Mouse (Mus musculus) forebrain, embryonic 10.5 days (tissue): Measurements from ENCODE around the gene Amz2. TPM values are rescaled to one million over a fixed set of nuclear protein-coding genes. Genes with fewer than 3 reads are reported as not detected.
A peak's percentile ranks its signal among the peaks of the same experiment; 100 is the strongest.

Experiments used
- DNase-seq: peaks from one replicate; pipeline ENCODE4 v3.0.0-alpha.2; 2017; ENCODE audit warnings: low spot score; ENCODE audit errors: extremely low spot score
- H3K27ac ChIP-seq: fragments of 300-500 bp; sonication (generic); 2 replicates; pipeline ENCODE4 v1.5.1; 2016; ENCODE audit warnings: mild to moderate bottlenecking
- H3K27me3 ChIP-seq: fragments of 300-500 bp; sonication (generic); 2 replicates; pipeline ENCODE4 v1.6.1; 2016; ENCODE audit warnings: mild to moderate bottlenecking; ENCODE audit not compliant: poor library complexity, severe bottlenecking
- H3K36me3 ChIP-seq: fragments of 300-500 bp; sonication (generic); replicated peaks from 2 replicates; pipeline ENCODE4 v1.6.1; 2016; ENCODE audit warnings: mild to moderate bottlenecking, moderate library complexity
- H3K4me1 ChIP-seq: fragments of 300-500 bp; sonication (generic); 2 replicates; pipeline ENCODE4 v1.6.1; 2016
- H3K4me3 ChIP-seq: fragments of 300-500 bp; sonication (generic); 2 replicates; pipeline ENCODE4 v1.5.1; 2016; ENCODE audit warnings: mild to moderate bottlenecking, moderate library complexity
- H3K9me3 ChIP-seq: fragments of 300-500 bp; sonication (generic); 2 replicates; pipeline ENCODE4 v1.6.1; 2016; ENCODE audit warnings: mild to moderate bottlenecking, moderate library complexity
- WGBS: fragments of 180-500 bp; shearing (Covaris S2); methylation state at CpG from one replicate; pipeline ENCODE4 v1.1.7; 2016; 5-methylcytosine and 5-hydroxymethylcytosine counted together
- polyA plus RNA-seq: library from polyadenylated mRNA; unstranded; fragments of >200 nt; fragmentation: Nextera tagmentation; extraction: Ambion mirVana; gene quantifications from 2 replicates; pipeline ENCODE4 v1.2.1, GENCODE M21; 2016

Gene Amz2
- polyA plus RNA-seq, 1 experiment from 2014 or later, result 41.9 TPM

DNA sequence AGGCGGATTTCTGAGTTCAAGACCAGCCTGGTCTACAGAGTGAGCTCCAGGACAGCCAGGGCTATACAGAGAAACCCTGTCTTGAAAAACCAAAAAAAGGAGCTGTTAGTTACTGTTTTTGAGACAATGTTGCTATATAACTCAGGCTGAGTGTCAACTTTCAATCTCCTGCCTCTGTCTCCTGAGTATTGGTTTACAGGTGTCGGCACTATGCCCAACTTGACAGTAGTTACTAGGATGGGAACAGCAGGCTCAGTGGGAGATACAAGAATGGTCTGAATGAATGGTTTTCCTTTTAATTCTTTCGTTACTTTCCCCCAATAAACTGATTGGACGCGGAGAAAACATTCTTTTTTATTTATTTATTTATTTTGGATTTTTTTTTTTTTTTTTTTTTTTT, 1.6 kb downstream of the Amz2 start:
- Histone ChIP-seq H3K4me1 (peaks cover 19% of the 10 kb centered on the region), H3K9me3 (no peaks in the 10 kb centered on the region), H3K36me3 (peaks cover 38% of the 10 kb centered on the region), H3K27ac (no peak overlapping the region), H3K4me3 (no peak overlapping the region), H3K27me3 (no peaks in the 10 kb centered on the region)
- 95% methylated on average over 5 of the region's 5 CpGs for WGBS
- no peak for DNase-seq

DNA sequence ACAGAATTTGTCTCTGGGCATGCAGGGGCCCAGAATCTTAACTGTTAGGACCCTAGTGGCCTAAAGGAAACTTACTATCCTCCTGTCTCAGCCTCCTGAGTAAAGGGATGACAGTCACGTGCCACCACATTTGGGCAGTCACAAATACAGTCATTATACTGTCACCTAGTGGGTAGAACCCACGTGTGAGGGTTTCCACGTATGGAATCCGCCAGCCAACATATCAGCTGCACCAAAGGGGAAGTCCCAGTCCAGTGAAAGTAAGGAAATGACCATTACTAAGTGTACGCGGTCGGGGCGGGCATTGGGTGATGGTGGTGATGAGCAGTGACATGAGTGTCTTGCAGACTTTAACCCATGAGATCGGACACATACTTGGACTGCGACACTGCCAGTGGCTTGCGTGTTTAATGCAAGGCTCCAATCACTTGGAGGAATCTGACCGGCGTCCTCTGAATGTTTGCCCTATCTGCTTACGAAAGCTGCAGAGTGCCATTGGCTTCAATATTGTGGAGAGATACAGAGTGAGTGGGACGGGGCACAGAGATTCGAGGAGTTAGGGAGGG, 8.6 kb downstream of the Amz2 start:
- DNase-seq, result no peak
- Histone ChIP-seq H3K4me1 (peaks cover 4% of the 10 kb centered on the region), H3K4me3 (no peak overlapping the region), H3K27ac (no peak overlapping the region), H3K36me3 (peaks cover 84% of the 10 kb centered on the region), H3K9me3 (no peaks in the 10 kb centered on the region), H3K27me3 (peaks cover 2% of the 10 kb centered on the region; the same call in 1 of the 2 replicates)
- WGBS, result 96% methylated on average over 16 of the region's 16 CpGs

DNA sequence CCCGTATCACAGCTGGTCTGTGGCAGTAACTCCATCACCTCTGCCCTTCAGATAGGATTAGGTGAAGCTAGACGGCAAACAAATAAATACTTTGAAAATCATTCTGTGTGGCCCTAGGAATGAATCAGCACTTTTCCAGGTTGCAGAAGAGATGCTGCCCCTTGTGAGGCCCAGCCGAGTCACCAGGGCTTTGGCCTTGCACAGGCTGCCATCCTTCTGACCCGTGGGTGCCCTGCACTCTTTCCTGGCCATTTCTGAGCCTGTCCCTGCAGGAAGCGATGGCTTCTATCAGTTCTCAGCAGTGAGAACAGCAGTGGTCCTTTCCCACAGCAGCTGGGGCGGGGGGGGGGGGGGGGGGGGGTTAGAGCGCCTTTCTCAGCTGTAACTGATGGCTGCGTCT, 11.1 kb downstream of the Amz2 start:
- H3K9me3 ChIP-seq, result no peaks in the 10 kb centered on the region
- H3K36me3 ChIP-seq, result peaks cover 60% of the 10 kb centered on the region
- H3K4me1 ChIP-seq, result peaks cover 18% of the 10 kb centered on the region
- 79% methylated on average over 7 of the region's 8 CpGs for WGBS
- DNase-seq, result no peak
- H3K27ac ChIP-seq, result no peak overlapping the region
- no peak overlapping the region for H3K4me3 ChIP-seq
- H3K27me3 ChIP-seq, result peaks cover 19% of the 10 kb centered on the region

DNA sequence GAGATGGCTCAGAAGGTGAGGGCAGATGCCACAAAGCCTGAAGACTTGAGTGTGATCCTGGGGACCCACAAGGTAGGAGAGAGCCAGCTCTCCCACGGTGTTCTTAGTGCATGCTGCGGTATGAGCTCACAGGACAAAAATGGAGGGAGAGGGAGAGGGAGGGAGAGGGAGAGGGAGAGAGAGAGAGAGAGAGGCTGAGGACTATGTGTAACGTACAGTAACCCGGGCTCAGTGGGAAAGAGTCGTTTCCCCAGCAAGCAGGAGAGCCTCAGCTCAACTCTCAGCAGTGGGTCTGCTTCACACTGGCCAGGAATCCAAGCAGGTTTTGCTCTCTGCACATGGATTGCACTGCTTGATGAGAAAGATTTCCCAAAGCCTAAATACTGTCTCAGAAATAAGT, 13.5 kb downstream of the Amz2 start:
- WGBS, result 18% methylated on average over 5 of the region's 5 CpGs
- Histone ChIP-seq H3K9me3 (no peaks in the 10 kb centered on the region), H3K27me3 (peaks cover 19% of the 10 kb centered on the region), H3K27ac (no peak overlapping the region), H3K4me1 (peaks cover 18% of the 10 kb centered on the region), H3K4me3 (no peak overlapping the region), H3K36me3 (peaks cover 43% of the 10 kb centered on the region)
- DNase-seq, result no peak

DNA sequence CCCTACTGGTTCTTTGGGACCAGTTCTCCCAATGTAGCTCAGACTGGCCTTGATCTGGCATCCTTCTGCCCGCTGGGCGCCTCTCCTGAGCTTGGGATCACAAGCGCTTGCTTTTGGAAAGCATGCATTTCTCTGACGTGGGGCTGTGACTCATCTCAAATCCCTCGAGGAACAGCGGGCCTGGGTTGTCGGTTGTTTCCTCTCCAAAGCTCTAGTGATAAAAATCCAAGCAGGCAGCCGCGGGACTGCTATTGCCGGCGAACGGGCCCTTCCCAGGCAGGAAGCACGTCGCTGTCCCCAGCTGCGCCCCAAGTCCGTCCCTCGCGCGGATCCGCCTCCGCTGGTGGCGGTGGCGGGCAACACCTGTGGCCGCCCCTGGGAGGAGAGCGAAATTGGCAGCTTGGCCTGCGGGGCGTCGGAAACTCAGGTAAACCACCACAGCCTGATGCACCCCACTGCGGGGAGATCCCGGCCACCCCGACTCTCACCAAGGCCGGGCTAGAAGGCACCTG, 14.1 kb downstream of the Amz2 start:
- Histone ChIP-seq H3K4me3 (peak overlapping the region; percentile 61), H3K27ac (peak overlapping the region; percentile 76), H3K36me3 (peaks cover 36% of the 10 kb centered on the region), H3K27me3 (peaks cover 19% of the 10 kb centered on the region), H3K9me3 (no peaks in the 10 kb centered on the region), H3K4me1 (peaks cover 18% of the 10 kb centered on the region)
- WGBS, result 1% methylated on average over 32 of the region's 32 CpGs
- peak; percentile 53 for DNase-seq

DNA sequence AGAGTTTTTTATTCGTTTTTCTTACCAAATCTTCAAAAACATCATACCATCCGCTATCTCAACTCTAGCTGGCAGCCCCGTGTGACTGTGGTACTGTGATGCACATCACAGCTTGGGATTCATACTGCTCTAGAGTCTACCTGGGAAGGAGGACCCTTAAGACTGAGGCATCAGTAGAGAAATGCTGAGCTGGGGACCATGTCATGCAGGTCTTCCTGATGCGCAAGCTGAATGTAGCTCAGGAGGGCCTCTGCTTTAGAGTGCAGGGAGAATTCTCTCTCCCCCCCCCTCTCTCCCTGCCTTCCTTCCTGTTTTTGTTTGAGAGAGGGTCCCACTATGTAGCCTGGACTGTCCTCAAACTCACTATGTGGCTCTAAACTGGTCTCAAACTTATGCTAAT, 14.9 kb downstream of the Amz2 start:
- Histone ChIP-seq H3K27me3 (peaks cover 19% of the 10 kb centered on the region), H3K27ac (no peak overlapping the region), H3K4me3 (peak overlapping the region; percentile 61), H3K4me1 (peaks cover 18% of the 10 kb centered on the region), H3K36me3 (peaks cover 29% of the 10 kb centered on the region), H3K9me3 (no peaks in the 10 kb centered on the region)
- 56% methylated on average over 4 of the region's 4 CpGs for WGBS
- no peak for DNase-seq

- no peaks in the 10 kb centered on the region for H3K9me3 ChIP-seq
- H3K4me3 ChIP-seq, result no peak overlapping the region
- peaks cover 24% of the 10 kb centered on the region for H3K36me3 ChIP-seq
- peak; percentile 36 for DNase-seq
- H3K27me3 ChIP-seq, result peaks cover 19% of the 10 kb centered on the region
- WGBS, result 61% methylated on average over 3 of the region's 3 CpGs
- no peak overlapping the region for H3K27ac ChIP-seq
- H3K4me1 ChIP-seq, result peaks cover 18% of the 10 kb centered on the region
Observed at GRCm38 (mm10) chr11:109441119-109441518, 15.4 kb downstream of the Amz2 start.

- H3K4me3 ChIP-seq, result no peak overlapping the region
- 61% methylated on average over 5 of the region's 5 CpGs for WGBS
- no peak overlapping the region for H3K27ac ChIP-seq
- H3K9me3 ChIP-seq, result no peaks in the 10 kb centered on the region
- H3K4me1 ChIP-seq, result peaks cover 18% of the 10 kb centered on the region
- DNase-seq, result no peak
- peaks cover 13% of the 10 kb centered on the region for H3K36me3 ChIP-seq
- H3K27me3 ChIP-seq, result peaks cover 19% of the 10 kb centered on the region
Observed at GRCm38 (mm10) chr11:109442166-109442730, 16.5 kb downstream of the Amz2 start.

GRCm38 (mm10) chr11:109443468-109444263, 17.9 kb downstream of the Amz2 start:
- H3K36me3 ChIP-seq, result no peaks in the 10 kb centered on the region
- H3K27me3 ChIP-seq, result peaks cover 19% of the 10 kb centered on the region
- H3K4me1 ChIP-seq, result peaks cover 18% of the 10 kb centered on the region
- 89% methylated on average over 8 of the region's 8 CpGs for WGBS
- DNase-seq, result no peak
- no peak overlapping the region for H3K27ac ChIP-seq
- H3K4me3 ChIP-seq, result no peak overlapping the region
- H3K9me3 ChIP-seq, result no peaks in the 10 kb centered on the region

- Histone ChIP-seq H3K4me3 (no peak overlapping the region), H3K27me3 (peaks cover 13% of the 10 kb centered on the region), H3K36me3 (no peaks in the 10 kb centered on the region), H3K4me1 (peaks cover 12% of the 10 kb centered on the region), H3K9me3 (no peaks in the 10 kb centered on the region), H3K27ac (no peak overlapping the region)
- DNase-seq, result no peak
- 54% methylated on average over 7 of the region's 7 CpGs for WGBS
Observed at GRCm38 (mm10) chr11:109444600-109444999, 18.9 kb downstream of the Amz2 start.

DNA sequence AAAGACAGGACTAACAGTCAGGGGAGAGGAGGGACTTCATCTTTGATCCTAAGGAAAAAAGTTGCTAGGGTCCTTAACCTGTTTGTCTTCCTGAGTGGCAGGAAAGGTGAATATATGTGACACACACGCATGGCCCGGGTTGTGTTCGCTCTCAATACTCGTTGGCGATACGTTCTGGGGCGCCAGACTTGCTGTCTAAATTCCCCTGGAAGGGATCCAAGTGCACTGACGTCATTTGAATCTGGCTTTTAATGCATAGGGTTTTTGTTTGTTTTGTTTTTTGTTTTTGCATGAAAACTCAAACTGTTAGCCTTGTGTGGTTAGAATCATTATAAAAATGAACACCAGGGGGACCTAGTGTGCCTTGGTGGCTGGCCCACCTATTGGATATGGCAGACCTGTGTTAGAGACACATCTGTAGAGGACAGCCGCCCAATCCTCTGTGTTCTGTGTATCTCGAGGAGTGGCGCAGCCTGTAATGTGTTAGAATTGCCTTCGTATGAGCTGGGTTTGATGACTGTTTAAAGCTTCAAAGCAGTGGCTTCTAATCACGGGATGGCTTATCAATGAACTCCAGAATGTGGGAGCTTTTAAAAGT, 19.8 kb downstream of the Amz2 start:
- Histone ChIP-seq H3K9me3 (no peaks in the 10 kb centered on the region), H3K27me3 (peaks cover 4% of the 10 kb centered on the region), H3K36me3 (no peaks in the 10 kb centered on the region), H3K4me3 (no peak overlapping the region), H3K27ac (no peak overlapping the region), H3K4me1 (peaks cover 2% of the 10 kb centered on the region)
- WGBS, result 64% methylated on average over 13 of the region's 13 CpGs
- no peak for DNase-seq

DNA sequence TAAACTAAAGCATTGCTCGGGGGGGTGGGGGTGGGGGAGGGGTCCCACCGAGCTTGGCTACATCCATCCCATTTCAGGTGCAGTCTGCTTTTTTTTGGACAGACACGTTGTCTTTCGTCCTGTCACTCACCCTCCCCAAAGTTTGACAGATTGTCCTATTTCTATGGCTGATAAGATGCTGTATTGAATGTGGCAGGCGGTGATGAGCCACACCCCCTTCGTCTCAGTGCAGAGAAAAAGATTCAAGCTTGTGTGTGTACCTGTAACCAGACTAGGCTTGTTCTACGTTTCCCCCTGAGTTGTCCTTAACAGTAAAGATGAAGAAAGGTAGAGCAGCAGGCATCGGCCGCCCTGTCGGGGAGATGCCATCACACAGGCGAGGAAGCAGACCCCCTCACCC, 25.4 kb downstream of the Amz2 start:
- DNase-seq, result no peak
- peaks cover 40% of the 10 kb centered on the region for H3K36me3 ChIP-seq
- no peak overlapping the region for H3K4me3 ChIP-seq
- 87% methylated on average over 11 of the region's 11 CpGs for WGBS
- no peaks in the 10 kb centered on the region for H3K27me3 ChIP-seq
- no peaks in the 10 kb centered on the region for H3K4me1 ChIP-seq
- H3K27ac ChIP-seq, result no peak overlapping the region
- H3K9me3 ChIP-seq, result no peaks in the 10 kb centered on the region

DNA sequence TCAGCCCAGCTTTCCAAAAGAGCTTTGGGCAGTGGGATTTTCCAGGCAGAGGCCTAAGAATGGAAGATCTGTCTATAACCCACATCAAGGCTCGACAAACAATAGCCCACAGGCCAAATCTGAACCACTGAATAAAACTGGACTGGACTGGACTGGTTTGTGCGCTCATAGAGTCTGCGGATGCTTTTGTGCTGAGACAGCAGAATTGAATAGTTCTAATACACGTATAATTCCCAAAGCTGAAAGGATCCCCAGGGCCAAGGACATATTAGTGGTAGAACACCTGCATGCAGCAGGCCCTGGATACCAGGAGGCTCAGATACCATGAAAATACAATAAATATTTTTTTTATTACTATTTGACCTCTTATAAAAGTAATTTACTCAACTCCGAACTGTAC, 30.5 kb downstream of the Amz2 start:
- Histone ChIP-seq H3K36me3 (peaks cover 66% of the 10 kb centered on the region), H3K4me3 (no peak overlapping the region), H3K27me3 (no peaks in the 10 kb centered on the region), H3K9me3 (no peaks in the 10 kb centered on the region), H3K4me1 (no peaks in the 10 kb centered on the region), H3K27ac (no peak overlapping the region)
- no peak for DNase-seq
- 95% methylated on average over 5 of the region's 5 CpGs for WGBS
